Mouse (Mus musculus) stomach, embryonic 15.5 days (tissue): ENCODE data around the gene Cltc. TPM values are rescaled to one million over a fixed set of nuclear protein-coding genes. Genes with fewer than 3 reads are reported as not detected.

Experiments
- ATAC-seq: fragments of 200-750 bp; cut with Nextera tagmentation; 2 replicates; pipeline ENCODE4 v1.8.0; 2017; ENCODE audit warnings: low read depth, moderate number of reproducible peaks, moderate TSS enrichment; ENCODE audit not compliant: insufficient read depth, low FRiP score
- H3K27ac ChIP-seq: fragments of 300-500 bp; sonication (generic); 2 replicates; pipeline ENCODE4 v1.5.1; 2015; ENCODE audit warnings: mild to moderate bottlenecking, inconsistent platforms
- H3K27me3 ChIP-seq: fragments of 300-500 bp; sonication (generic); replicated peaks from 2 replicates; pipeline ENCODE4 v1.6.1; 2015; ENCODE audit warnings: inconsistent platforms
- H3K36me3 ChIP-seq: fragments of 300-500 bp; sonication (generic); 2 replicates; pipeline ENCODE4 v1.6.1; 2015; ENCODE audit warnings: inconsistent platforms
- H3K4me1 ChIP-seq: fragments of 300-500 bp; sonication (generic); 2 replicates; pipeline ENCODE4 v1.6.1; 2015; ENCODE audit warnings: inconsistent platforms
- H3K4me2 ChIP-seq: fragments of 300-500 bp; sonication (generic); 2 replicates; pipeline ENCODE4 v1.6.1; 2015; ENCODE audit warnings: mild to moderate bottlenecking, inconsistent platforms
- H3K4me3 ChIP-seq: fragments of 300-500 bp; sonication (generic); replicated peaks from 2 replicates; pipeline ENCODE4 v1.5.1; 2015; ENCODE audit warnings: inconsistent platforms
- H3K9ac ChIP-seq: fragments of 300-500 bp; sonication (generic); 2 replicates; pipeline ENCODE4 v1.6.1; 2015; ENCODE audit warnings: inconsistent platforms
- H3K9me3 ChIP-seq: fragments of 300-500 bp; sonication (generic); 2 replicates; pipeline ENCODE4 v1.6.1; 2016; ENCODE audit warnings: inconsistent platforms
- WGBS: fragments of 180-500 bp; shearing (Covaris S2); methylation state at CpG from one replicate; pipeline ENCODE4 v1.1.7; 2015; 5-methylcytosine and 5-hydroxymethylcytosine counted together
- polyA plus RNA-seq: library from polyadenylated mRNA; unstranded; fragments of >200 nt; fragmentation: Nextera tagmentation; extraction: Ambion mirVana; gene quantifications from 2 replicates; pipeline ENCODE4 v1.2.1, GENCODE M21; 2015

The Cltc gene
- polyA plus RNA-seq, 1 experiment from 2014 or later: 117 TPM

GRCm38 (mm10) chr11:86654096-86654495, 103.3 kb downstream of the Cltc start:
- H3K9ac ChIP-seq: no peak overlapping the region
- 81% methylated on average over 4 of the region's 4 CpGs for WGBS
- 0 out of 2 replicates have a peak, but pooled peaks cover 2% of the 10 kb centered on the region for H3K36me3 ChIP-seq

DNA sequence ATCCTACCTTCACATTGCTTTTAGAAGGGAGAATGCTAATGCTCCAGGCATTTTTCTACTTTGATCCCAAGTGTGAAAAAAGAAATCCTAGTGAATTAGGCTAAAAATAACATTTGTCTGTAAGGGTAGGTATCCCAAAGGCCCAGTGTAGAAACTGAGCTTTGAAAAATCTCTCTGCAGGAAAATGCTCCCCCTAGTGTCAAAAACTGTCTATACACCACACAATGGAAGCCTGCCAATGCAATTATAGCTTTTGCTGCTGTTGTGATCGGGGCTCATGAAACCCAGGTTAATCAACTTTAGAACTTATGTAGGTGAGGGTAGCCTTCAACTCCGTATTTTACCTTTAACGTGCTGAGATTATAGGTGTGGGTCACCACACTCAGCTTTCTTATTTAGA, 103.9 kb downstream of the Cltc start:
- Histone ChIP-seq H3K36me3 (no peaks in the 10 kb centered on the region), H3K4me1 (no peaks in the 10 kb centered on the region), H3K9ac (no peak overlapping the region), H3K9me3 (no peaks in the 10 kb centered on the region), H3K4me3 (no peak overlapping the region), H3K4me2 (no peak overlapping the region), H3K27me3 (no peaks in the 10 kb centered on the region), H3K27ac (no peak overlapping the region)
- 28% methylated on average over 3 of the region's 3 CpGs for WGBS
- ATAC-seq: no peak

More at GRCm38 (mm10) chr11:86654096-86654495, 103.3 kb downstream of the Cltc start:
- H3K27ac ChIP-seq: no peak overlapping the region
- no peak for ATAC-seq
- H3K9me3 ChIP-seq: no peaks in the 10 kb centered on the region
- no peak overlapping the region for H3K4me2 ChIP-seq
- H3K27me3 ChIP-seq: no peaks in the 10 kb centered on the region
- H3K4me1 ChIP-seq: no peaks in the 10 kb centered on the region
- H3K4me3 ChIP-seq: no peak overlapping the region

DNA sequence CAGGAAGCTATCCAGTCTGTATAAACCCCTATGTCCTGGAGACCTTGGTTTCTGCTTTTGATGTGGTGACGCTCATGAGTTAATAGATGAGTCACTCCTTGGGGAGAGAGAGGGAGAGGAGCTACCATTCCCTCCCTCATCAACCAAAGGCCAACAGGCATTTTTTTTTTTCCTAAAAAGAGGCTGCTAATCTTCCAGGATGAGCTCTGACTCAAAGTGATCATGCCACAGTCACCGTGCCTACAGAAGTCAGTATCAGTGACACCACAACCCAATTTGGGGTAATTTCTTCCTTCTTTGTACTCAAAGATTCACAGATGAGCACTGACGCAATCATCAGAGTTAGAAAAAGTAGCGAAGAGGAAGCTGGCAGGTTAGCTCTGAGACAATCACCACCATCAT, 104.8 kb downstream of the Cltc start:
- ATAC-seq: no peak
- WGBS: 81% methylated on average over 4 of the region's 4 CpGs

GRCm38 (mm10) chr11:86650676-86651075, 106.7 kb downstream of the Cltc start:
- Histone ChIP-seq H3K4me1 (no peaks in the 10 kb centered on the region), H3K9ac (no peak overlapping the region), H3K4me3 (no peak overlapping the region), H3K27ac (no peak overlapping the region), H3K4me2 (no peak overlapping the region), H3K9me3 (no peaks in the 10 kb centered on the region), H3K36me3 (no peaks in the 10 kb centered on the region), H3K27me3 (no peaks in the 10 kb centered on the region)
- 74% methylated on average over 6 of the region's 6 CpGs for WGBS
- no peak for ATAC-seq

More for the DNA sequence above, 104.8 kb downstream of the Cltc start:
- Histone ChIP-seq H3K9me3 (no peaks in the 10 kb centered on the region), H3K4me3 (no peak overlapping the region), H3K9ac (no peak overlapping the region), H3K27me3 (no peaks in the 10 kb centered on the region), H3K4me2 (no peak overlapping the region), H3K27ac (no peak overlapping the region), H3K4me1 (no peaks in the 10 kb centered on the region), H3K36me3 (no peaks in the 10 kb centered on the region)

- Histone ChIP-seq H3K4me2 (no peak overlapping the region), H3K9me3 (no peaks in the 10 kb centered on the region), H3K4me1 (no peaks in the 10 kb centered on the region), H3K27ac (no peak overlapping the region), H3K27me3 (no peaks in the 10 kb centered on the region), H3K4me3 (no peak overlapping the region), H3K36me3 (no peaks in the 10 kb centered on the region), H3K9ac (no peak overlapping the region)
- WGBS: 74% methylated on average over 1 of the region's 1 CpGs
- no peak for ATAC-seq
These were observed 107.8 kb downstream of the Cltc start for GRCm38 (mm10) chr11:86649542-86649941.

DNA sequence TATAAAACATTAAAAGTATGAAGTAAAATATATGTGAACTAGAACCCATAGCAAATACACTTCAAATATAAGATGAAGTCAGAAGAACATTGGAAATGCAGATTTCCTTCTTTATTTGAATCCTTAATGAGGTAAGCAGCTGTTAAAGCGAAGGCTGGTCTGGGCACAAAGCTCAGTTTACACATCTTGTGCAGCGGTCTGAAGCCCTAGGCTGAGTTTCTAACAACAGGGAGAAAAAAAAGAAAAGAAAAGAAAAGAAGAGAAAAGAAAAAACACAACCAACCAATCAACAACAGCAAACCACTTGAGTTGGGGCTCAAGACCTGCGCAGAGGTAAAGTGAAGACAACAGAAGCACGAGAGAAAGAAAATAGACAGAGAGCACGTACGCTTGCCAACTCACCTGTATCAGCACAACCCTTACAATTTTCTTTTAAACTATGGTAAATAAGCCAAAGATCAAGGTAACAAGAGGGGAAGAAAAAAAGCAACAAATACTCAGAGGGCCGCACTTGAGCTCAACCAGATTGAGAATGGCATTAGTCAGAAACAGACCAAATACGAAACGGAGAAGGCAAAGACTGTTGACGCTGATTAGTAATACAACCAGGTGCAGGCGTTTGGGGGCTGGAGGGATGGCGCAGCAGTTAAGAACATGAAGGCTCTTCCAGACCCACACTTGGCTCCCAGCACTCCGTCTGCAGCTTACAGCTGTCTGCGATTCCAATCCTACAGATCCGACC, 109.5 kb downstream of the Cltc start:
- ATAC-seq: no peak

DNA sequence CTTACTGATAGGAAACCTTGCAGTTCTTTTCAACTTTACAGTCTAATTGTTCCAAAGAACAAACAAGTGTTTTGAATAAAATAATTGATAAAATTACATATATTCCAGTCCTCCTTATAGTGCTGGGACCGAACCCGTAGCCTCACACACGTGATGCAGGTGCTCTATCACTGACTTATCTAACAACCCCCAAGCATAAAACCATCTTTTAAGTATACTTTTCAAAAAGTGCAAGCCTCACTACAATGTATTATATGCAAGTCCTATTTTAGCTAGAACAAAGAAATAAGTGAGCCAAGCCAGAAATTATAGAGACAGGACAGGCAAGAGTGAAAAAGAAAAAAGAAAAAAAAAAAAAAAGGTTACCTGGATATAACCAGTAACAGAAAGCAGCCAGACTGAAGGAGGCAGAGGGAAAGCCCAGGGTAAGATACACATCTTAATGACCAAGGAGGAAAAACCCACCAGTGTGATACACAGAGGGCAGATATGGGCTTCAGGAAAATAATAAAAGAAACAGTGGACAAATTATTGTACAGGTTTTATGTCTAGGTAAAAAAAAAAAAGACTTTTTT, 110.4 kb downstream of the Cltc start:
- H3K9ac ChIP-seq: no peak overlapping the region
- no peaks in the 10 kb centered on the region for H3K27me3 ChIP-seq
- no peaks in the 10 kb centered on the region for H3K9me3 ChIP-seq
- H3K4me1 ChIP-seq: no peaks in the 10 kb centered on the region
- 85% methylated on average over 3 of the region's 3 CpGs for WGBS
- ATAC-seq: no peak
- H3K4me2 ChIP-seq: no peak overlapping the region
- H3K36me3 ChIP-seq: peaks cover 4% of the 10 kb centered on the region; the same call in 1 of the 2 replicates
- H3K4me3 ChIP-seq: no peak overlapping the region
- 0 out of 2 replicates have a peak overlapping the region, but pooled peaks have one; percentile 28 for H3K27ac ChIP-seq

More for the DNA sequence above, 109.5 kb downstream of the Cltc start:
- Histone ChIP-seq H3K9me3 (no peaks in the 10 kb centered on the region), H3K27ac (no peak overlapping the region), H3K27me3 (no peaks in the 10 kb centered on the region), H3K4me3 (no peak overlapping the region), H3K36me3 (peaks cover 4% of the 10 kb centered on the region; the same call in 1 of the 2 replicates), H3K9ac (no peak overlapping the region), H3K4me1 (no peaks in the 10 kb centered on the region), H3K4me2 (no peak overlapping the region)
- WGBS: 84% methylated on average over 15 of the region's 15 CpGs

- ATAC-seq: peak; percentile 53; the same call in 1 of the 2 replicates
- no peaks in the 10 kb centered on the region for H3K27me3 ChIP-seq
- H3K4me1 ChIP-seq: no peaks in the 10 kb centered on the region
- no peak overlapping the region for H3K9ac ChIP-seq
- 59% methylated on average over 7 of the region's 7 CpGs for WGBS
- peaks cover 4% of the 10 kb centered on the region; the same call in 1 of the 2 replicates for H3K36me3 ChIP-seq
- H3K9me3 ChIP-seq: no peaks in the 10 kb centered on the region
- no peak overlapping the region for H3K4me2 ChIP-seq
- no peak overlapping the region for H3K4me3 ChIP-seq
- peak overlapping the region; percentile 28; the same call in 1 of the 2 replicates for H3K27ac ChIP-seq
These were observed 111.1 kb downstream of the Cltc start for GRCm38 (mm10) chr11:86646136-86646834.

- Histone ChIP-seq H3K9me3 (no peaks in the 10 kb centered on the region), H3K4me1 (no peaks in the 10 kb centered on the region), H3K4me2 (no peak overlapping the region), H3K36me3 (peaks cover 4% of the 10 kb centered on the region; the same call in 1 of the 2 replicates), H3K4me3 (no peak overlapping the region), H3K27ac (no peak overlapping the region), H3K9ac (no peak overlapping the region), H3K27me3 (no peaks in the 10 kb centered on the region)
- 87% methylated on average over 4 of the region's 4 CpGs for WGBS
- no peak for ATAC-seq
These were observed 112.8 kb downstream of the Cltc start for GRCm38 (mm10) chr11:86644553-86644952.

Other genes with a start within 250 kb of the Cltc start
- gene Rps6kb1, start 212.8 kb downstream of the Cltc start, polyA plus RNA-seq: 53.7 and 62.2 TPM in 2 replicates
- 11.9 and 12.9 TPM in 2 replicates for gene Tubd1, start 212.6 kb downstream of the Cltc start, polyA plus RNA-seq
- 144 and 153 TPM in 2 replicates for gene Vmp1, start 73.7 kb downstream of the Cltc start, polyA plus RNA-seq
- 30.3 and 31.9 TPM in 2 replicates for gene Ptrh2, start 73.6 kb downstream of the Cltc start, polyA plus RNA-seq
- gene Dhx40, start 50.2 kb upstream of the Cltc start, polyA plus RNA-seq: 17.6 and 19.1 TPM in 2 replicates
- 7.7 and 10.0 TPM in 2 replicates for gene Ypel2, start 236.1 kb upstream of the Cltc start, polyA plus RNA-seq